8 mouse cellular contexts compared by ENCODE assay signal in the genomic region with DNA sequence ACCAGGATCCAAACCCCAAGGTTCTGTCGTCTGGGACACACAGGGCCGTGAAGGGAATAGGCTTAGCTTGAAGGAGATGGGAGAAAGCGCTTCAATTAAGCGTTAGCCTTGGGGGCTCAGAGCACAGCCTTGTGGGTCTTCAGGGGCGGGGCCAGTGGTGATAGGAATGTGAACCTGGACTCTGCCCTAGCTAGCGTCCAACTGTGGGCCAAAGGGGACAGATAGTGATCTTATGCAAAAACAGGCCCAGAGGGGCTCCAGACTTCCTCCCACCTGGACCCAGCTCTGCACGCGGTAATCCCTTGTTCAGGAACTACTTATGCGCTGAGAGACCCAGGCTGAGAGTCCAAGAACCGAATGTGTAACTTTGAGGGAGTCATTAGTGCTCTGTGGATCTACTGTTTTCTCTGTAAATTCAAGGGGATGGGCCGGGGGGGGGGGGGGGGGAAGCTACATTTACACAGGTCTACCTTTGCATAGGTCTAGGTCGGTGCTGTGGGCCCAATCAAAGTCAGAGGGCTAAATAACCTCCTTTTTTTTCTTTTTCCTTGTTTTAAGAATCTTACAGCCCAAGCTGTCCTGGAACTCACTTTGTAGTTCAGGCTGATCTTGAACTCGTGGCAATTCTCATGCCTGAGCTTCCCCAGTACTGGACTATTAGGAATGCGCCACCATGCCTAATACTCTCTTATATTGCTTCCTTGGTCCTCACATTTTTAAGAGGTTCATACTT. TPM values are rescaled to one million over a fixed set of nuclear protein-coding genes. Genes with fewer than 3 reads are reported as not detected.
DNase-seq lines count a peak whose midpoint lies in the region; ATAC-seq lines count a peak whose summit lies in the region.

No protein-coding gene starts in this region.

- H3K4me2 ChIP-seq in forebrain, embryonic 13.5 days: peak overlapping the region; percentile 87
- H3K4me2 ChIP-seq in liver, embryonic 13.5 days: peak overlapping the region; percentile 96

- peak overlapping the region; percentile 62 for H3K4me3 ChIP-seq in forebrain, embryonic 13.5 days
- H3K4me3 ChIP-seq in liver, embryonic 13.5 days (replicated peaks): peak overlapping the region; percentile 71

- ATAC-seq in forebrain, embryonic 13.5 days: peak; percentile 2; the same call in 1 of the 2 replicates
- 0 out of 2 replicates have a peak, but pooled peaks have one; percentile 15 for ATAC-seq in liver, embryonic 13.5 days (ENCODE audit: low read depth)

- peak overlapping the region; percentile 79 for H3K9ac ChIP-seq in forebrain, embryonic 13.5 days
- peak overlapping the region; percentile 86 for H3K9ac ChIP-seq in liver, embryonic 13.5 days

- H3K9me3 ChIP-seq in forebrain, embryonic 13.5 days (replicated peaks): no peaks in the 10 kb centered on the region
- no peaks in the 10 kb centered on the region for H3K9me3 ChIP-seq in liver, embryonic 13.5 days (replicated peaks)

- peak; percentile 38 for DNase-seq in thymus, postnatal 4 days
- no peak for DNase-seq in thymus, postnatal 25 days
- DNase-seq in liver, embryonic 13.5 days: no peak
- DNase-seq in yolk sac, embryonic 10.5 days (ENCODE audit: low spot score): peak; percentile 87
- DNase-seq in layer of hippocampus, postnatal 14 days (ENCODE audit: low spot score in 2 of 2): no peak
- DNase-seq in left cerebral cortex, adult 18-20 months (ENCODE audit: low spot score in 2 of 2): no peak
- no peak for DNase-seq in ovary, postnatal 10 days (ENCODE audit: low spot score)

- peaks cover 27% of the 10 kb centered on the region for H3K4me1 ChIP-seq in forebrain, embryonic 13.5 days
- peaks cover 44% of the 10 kb centered on the region for H3K4me1 ChIP-seq in liver, embryonic 13.5 days (replicated peaks)

- peak overlapping the region; percentile 79; the same call in 1 of the 2 replicates for H3K27ac ChIP-seq in forebrain, embryonic 13.5 days
- peak overlapping the region; percentile 83 for H3K27ac ChIP-seq in liver, embryonic 13.5 days

- 18% methylated on average over 13 of the region's 14 CpGs for WGBS in forebrain, embryonic 13.5 days
- WGBS in liver, embryonic 13.5 days (ENCODE audit: insufficient replicate concordance): 18% methylated on average over 14 of the region's 14 CpGs

- peaks cover 19% of the 10 kb centered on the region for H3K36me3 ChIP-seq in forebrain, embryonic 13.5 days (ENCODE audit: poor library complexity, severe bottlenecking)
- peaks cover 42% of the 10 kb centered on the region for H3K36me3 ChIP-seq in liver, embryonic 13.5 days

- no peaks in the 10 kb centered on the region for H3K27me3 ChIP-seq in forebrain, embryonic 13.5 days
- peaks cover 14% of the 10 kb centered on the region; the same call in 1 of the 2 replicates for H3K27me3 ChIP-seq in liver, embryonic 13.5 days

RNA-seq across cellular contexts. Expression of gene Galk1, which starts 0.8 kb away (rescaled TPM):
- 74.8 and 86.1 TPM in 2 replicates for polyA plus RNA-seq in forebrain, embryonic 13.5 days (2015; fragmentation: Nextera tagmentation; extraction: Ambion mirVana)
- polyA plus RNA-seq in liver, embryonic 13.5 days (2015; fragmentation: Nextera tagmentation; extraction: Ambion mirVana): 164 and 165 TPM in 2 replicates
- 10 to 100 TPM; 14.6 to 16.9 TPM for total RNA-seq in layer of hippocampus, postnatal 14 days (2021)
- 10 to 100 TPM; 15.5 to 16.3 TPM for total RNA-seq in left cerebral cortex, adult 18-20 months (2021)

RNA-seq across cellular contexts. Expression of gene H3f3b, which starts 16.1 kb away (rescaled TPM):
- polyA plus RNA-seq in forebrain, embryonic 13.5 days (2015; fragmentation: Nextera tagmentation; extraction: Ambion mirVana): 2,689 and 2,766 TPM in 2 replicates
- 785 and 880 TPM in 2 replicates for polyA plus RNA-seq in liver, embryonic 13.5 days (2015; fragmentation: Nextera tagmentation; extraction: Ambion mirVana)
- total RNA-seq in layer of hippocampus, postnatal 14 days (2021): 100 to 1,000 TPM; 338 to 355 TPM
- total RNA-seq in left cerebral cortex, adult 18-20 months (2021): 100 to 1,000 TPM; 246 to 269 TPM

RNA-seq across cellular contexts. Expression of gene Unk, which starts 18.4 kb away (rescaled TPM):
- 38.0 and 42.3 TPM in 2 replicates for polyA plus RNA-seq in forebrain, embryonic 13.5 days (2015; fragmentation: Nextera tagmentation; extraction: Ambion mirVana)
- polyA plus RNA-seq in liver, embryonic 13.5 days (2015; fragmentation: Nextera tagmentation; extraction: Ambion mirVana): 9.8 and 10.7 TPM in 2 replicates
- total RNA-seq in layer of hippocampus, postnatal 14 days (2021): 10 to 100 TPM; 22.0 to 25.3 TPM
- 10 to 100 TPM; 21.8 to 22.3 TPM for total RNA-seq in left cerebral cortex, adult 18-20 months (2021)

RNA-seq across cellular contexts. Expression of gene Itgb4, which starts 37.2 kb away (rescaled TPM):
- 0.21 and 0.38 TPM in 2 replicates for polyA plus RNA-seq in forebrain, embryonic 13.5 days (2015; fragmentation: Nextera tagmentation; extraction: Ambion mirVana)
- polyA plus RNA-seq in liver, embryonic 13.5 days (2015; fragmentation: Nextera tagmentation; extraction: Ambion mirVana): 0.23 and 0.25 TPM in 2 replicates
- 1 to 10 TPM; 1.4 to 2.2 TPM for total RNA-seq in layer of hippocampus, postnatal 14 days (2021)
- total RNA-seq in left cerebral cortex, adult 18-20 months (2021): 1 to 10 TPM; 4.5 to 6.9 TPM

Comparison
In these comparisons a context has a peak if more than half of its experiments do, and no peak if none do; other contexts are left out.
1. DNase-seq: peak in thymus, postnatal 4 days (single experiment) and yolk sac, embryonic 10.5 days (single experiment); none in thymus, postnatal 25 days (single experiment), liver, embryonic 13.5 days (single experiment), layer of hippocampus, postnatal 14 days (0 of 2), left cerebral cortex, adult 18-20 months (0 of 2) and ovary, postnatal 10 days (single experiment).